Mouse (Mus musculus) cerebellum, adult 2 months (tissue): ENCODE results near the gene Myo18a.

Source experiments
- CTCF ChIP-seq: fragments of 200-500 bp; IDR thresholded peaks from 2 replicates; pipeline ENCODE4 v1.5.1; 2011; ENCODE audit warnings: low read depth, mild to moderate bottlenecking, control low read depth, low read length, moderate library complexity, borderline replicate concordance; ENCODE audit not compliant: insufficient read depth
- POLR2A ChIP-seq: fragments of 200-500 bp; IDR thresholded peaks from 2 replicates; pipeline ENCODE4 v1.6.1; 2011; ENCODE audit warnings: low read length, control low read depth, borderline replicate concordance; ENCODE audit not compliant: insufficient read depth

- no peak for TF ChIP-seq CTCF
- no peak for TF ChIP-seq POLR2A
These were observed 133.4 kb downstream of the Myo18a start for GRCm38 (mm10) chr11:77896480-77896819.
